Mouse (Mus musculus): ENCODE measurements at regions not wholly inside any gene's neighbourhood (a gene's known extent, or its start where the extent isn't known, plus 50 kb on each side); places are given as distances from the start of the nearest gene placed in this dataset.

- TF ChIP-seq CHD1 (IDR thresholded peaks at IDR 0.05; ENCODE audit: low read depth, low read length) (no peak), POLR2A (IDR thresholded peaks at IDR 0.05; ENCODE audit: control insufficient read depth in 1 of 2, insufficient read depth in 1 of 2, low read depth in 1 of 2, low read length in 2 of 2, poor library complexity in 1 of 2) (no peak), RCOR1 (IDR thresholded peaks at IDR 0.05; ENCODE audit: low read depth, low read length) (no peak)
Measured at GRCm38 (mm10) chr3:68762988-68763387, 72.5 kb downstream of the Il12a start.

Data from MEL (cell line).